Mouse (Mus musculus) midbrain, embryonic 11.5 days (tissue): ENCODE results near the gene Dennd5a. TPM values are rescaled to one million over a fixed set of nuclear protein-coding genes. Genes with fewer than 3 reads are reported as not detected.
A peak's percentile ranks its signal among the peaks of the same experiment; 100 is the strongest.

Source experiments
- ATAC-seq: fragments of 200-750 bp; cut with Nextera tagmentation; 2 replicates; pipeline ENCODE4 v1.8.0; 2017; ENCODE audit warnings: moderate TSS enrichment, moderate library complexity; ENCODE audit not compliant: low FRiP score
- DNase-seq: peaks from one replicate; pipeline ENCODE4 v3.0.0; 2015; ENCODE audit warnings: low spot score; ENCODE audit errors: missing footprints
- H3K27ac ChIP-seq: fragments of 300-500 bp; sonication (generic); 2 replicates; pipeline ENCODE4 v1.5.1; 2014; ENCODE audit warnings: low read depth, low read length
- H3K27me3 ChIP-seq: fragments of 300-500 bp; sonication (generic); 2 replicates; pipeline ENCODE4 v1.6.1; 2014; ENCODE audit warnings: mild to moderate bottlenecking, low read length, moderate library complexity, mixed read lengths; ENCODE audit not compliant: control insufficient read depth, insufficient read depth
- H3K36me3 ChIP-seq: fragments of 300-500 bp; sonication (generic); 2 replicates; pipeline ENCODE4 v1.6.1; 2014; ENCODE audit warnings: mild to moderate bottlenecking, low read length, moderate library complexity, mixed read lengths; ENCODE audit not compliant: control insufficient read depth, insufficient read depth
- H3K4me1 ChIP-seq: fragments of 300-500 bp; sonication (generic); 2 replicates; pipeline ENCODE4 v1.6.1; 2014; ENCODE audit warnings: low read length; ENCODE audit not compliant: control insufficient read depth, insufficient read depth
- H3K4me2 ChIP-seq: fragments of 300-500 bp; sonication (generic); 2 replicates; pipeline ENCODE4 v1.6.1; 2014; ENCODE audit warnings: mild to moderate bottlenecking, moderate library complexity
- H3K4me3 ChIP-seq: fragments of 300-500 bp; sonication (generic); 2 replicates; pipeline ENCODE4 v1.5.1; 2014; ENCODE audit warnings: low read depth, low read length
- H3K9ac ChIP-seq: fragments of 300-500 bp; sonication (generic); 2 replicates; pipeline ENCODE4 v1.6.1; 2014; ENCODE audit warnings: low read length
- H3K9me3 ChIP-seq: fragments of 300-500 bp; sonication (generic); 2 replicates; pipeline ENCODE4 v1.6.1; 2016; ENCODE audit warnings: low read length; ENCODE audit not compliant: control insufficient read depth
- WGBS: fragments of 180-500 bp; shearing (Covaris S2); extraction: QIAGEN DNeasy Blood & Tissue Kit; methylation state at CpG from one replicate; pipeline ENCODE4 v1.1.7; 2014; 5-methylcytosine and 5-hydroxymethylcytosine counted together
- polyA plus RNA-seq: library from polyadenylated mRNA; unstranded; fragments of >200 nt; fragmentation: Nextera tagmentation; extraction: Ambion mirVana; gene quantifications from 2 replicates; pipeline ENCODE4 v1.2.1, GENCODE M21; 2014

Dennd5a gene
- polyA plus RNA-seq, 1 experiment from 2014 or later, result 53.0 TPM

- WGBS, result 1% methylated on average over 51 of the region's 69 CpGs
- Histone ChIP-seq H3K9me3 (no peaks in the 10 kb centered on the region), H3K27me3 (peaks cover 16% of the 10 kb centered on the region), H3K4me2 (peak within 1 kb of the TSS; percentile 53), H3K4me3 (peak within 1 kb of the TSS; percentile 45), H3K27ac (no peak within 1 kb of the TSS; the same call in 1 of the 2 replicates), H3K4me1 (peaks cover 18% of the 10 kb centered on the region), H3K9ac (peak within 1 kb of the TSS; percentile 54), H3K36me3 (no peaks in the 10 kb centered on the region)
- ATAC-seq, result peak; percentile 86
- DNase-seq, result peak; percentile 95
These were observed 94.7 kb downstream of the Dennd5a start, which contains the start of gene Scube2 for GRCm38 (mm10) chr7:109865370-109866229. Gene Scube2 (minus strand): TSS chr7:109865679.

- DNase-seq (no peak), ATAC-seq (no peak)
- H3K27ac ChIP-seq, result no peak overlapping the region
- H3K27me3 ChIP-seq, result peaks cover 16% of the 10 kb centered on the region
- H3K9ac ChIP-seq, result no peak overlapping the region
- no peak overlapping the region for H3K4me3 ChIP-seq
- no peaks in the 10 kb centered on the region for H3K36me3 ChIP-seq
- peaks cover 18% of the 10 kb centered on the region for H3K4me1 ChIP-seq
- WGBS, result 20% methylated on average over 4 of the region's 4 CpGs
- H3K4me2 ChIP-seq, result no peak overlapping the region
- H3K9me3 ChIP-seq, result no peaks in the 10 kb centered on the region
These were observed 96.7 kb downstream of the Dennd5a start for GRCm38 (mm10) chr7:109863561-109863960.

GRCm38 (mm10) chr7:109860162-109860561, 100.1 kb downstream of the Dennd5a start:
- Histone ChIP-seq H3K27me3 (peaks cover 13% of the 10 kb centered on the region), H3K36me3 (no peaks in the 10 kb centered on the region), H3K9ac (no peak overlapping the region), H3K27ac (no peak overlapping the region), H3K4me1 (peaks cover 5% of the 10 kb centered on the region), H3K9me3 (no peaks in the 10 kb centered on the region), H3K4me2 (no peak overlapping the region), H3K4me3 (no peak overlapping the region)
- WGBS, result 90% methylated on average over 7 of the region's 7 CpGs
- no peak for DNase-seq
- ATAC-seq, result no peak

- Histone ChIP-seq H3K4me1 (peaks cover 2% of the 10 kb centered on the region; the same call in 1 of the 2 replicates), H3K36me3 (no peaks in the 10 kb centered on the region), H3K9me3 (no peaks in the 10 kb centered on the region), H3K27ac (no peak overlapping the region), H3K9ac (no peak overlapping the region), H3K27me3 (peaks cover 6% of the 10 kb centered on the region), H3K4me2 (no peak overlapping the region), H3K4me3 (no peak overlapping the region)
- 64% methylated on average over 6 of the region's 6 CpGs for WGBS
- ATAC-seq (no peak), DNase-seq (no peak)
These were observed 100.9 kb downstream of the Dennd5a start for GRCm38 (mm10) chr7:109859354-109859753.

GRCm38 (mm10) chr7:109852752-109853212, 107.5 kb downstream of the Dennd5a start:
- Histone ChIP-seq H3K27ac (no peak overlapping the region), H3K4me3 (no peak overlapping the region), H3K27me3 (0 out of 2 replicates have a peak, but pooled peaks cover 2% of the 10 kb centered on the region), H3K9ac (no peak overlapping the region), H3K4me2 (no peak overlapping the region), H3K36me3 (no peaks in the 10 kb centered on the region), H3K4me1 (peaks cover 23% of the 10 kb centered on the region), H3K9me3 (no peaks in the 10 kb centered on the region)
- 61% methylated on average over 7 of the region's 7 CpGs for WGBS
- ATAC-seq, result no peak
- DNase-seq, result no peak

GRCm38 (mm10) chr7:109852017-109852416, 108.3 kb downstream of the Dennd5a start:
- no peak for ATAC-seq
- no peak overlapping the region for H3K4me3 ChIP-seq
- no peak overlapping the region for H3K4me2 ChIP-seq
- H3K9me3 ChIP-seq, result no peaks in the 10 kb centered on the region
- WGBS, result 69% methylated on average over 7 of the region's 7 CpGs
- no peak overlapping the region for H3K9ac ChIP-seq
- H3K27ac ChIP-seq, result no peak overlapping the region
- no peak for DNase-seq
- H3K36me3 ChIP-seq, result no peaks in the 10 kb centered on the region
- peaks cover 23% of the 10 kb centered on the region for H3K4me1 ChIP-seq
- 0 out of 2 replicates have a peak, but pooled peaks cover 2% of the 10 kb centered on the region for H3K27me3 ChIP-seq

- Histone ChIP-seq H3K27ac (no peak overlapping the region), H3K27me3 (0 out of 2 replicates have a peak, but pooled peaks cover 2% of the 10 kb centered on the region), H3K9ac (no peak overlapping the region), H3K9me3 (no peaks in the 10 kb centered on the region), H3K4me3 (no peak overlapping the region), H3K36me3 (no peaks in the 10 kb centered on the region), H3K4me2 (no peak overlapping the region), H3K4me1 (peaks cover 23% of the 10 kb centered on the region)
- peak; percentile 94 for DNase-seq
- 34% methylated on average over 3 of the region's 3 CpGs for WGBS
- ATAC-seq, result peak; percentile 43; the same call in 1 of the 2 replicates
These were observed 109.7 kb downstream of the Dennd5a start for GRCm38 (mm10) chr7:109850531-109850930.

GRCm38 (mm10) chr7:109849750-109850434, 110.4 kb downstream of the Dennd5a start:
- Histone ChIP-seq H3K4me2 (peak overlapping the region; percentile 19; the same call in 1 of the 2 replicates), H3K4me3 (no peak overlapping the region), H3K27ac (peak overlapping the region; percentile 41; the same call in 1 of the 2 replicates), H3K36me3 (no peaks in the 10 kb centered on the region), H3K27me3 (0 out of 2 replicates have a peak, but pooled peaks cover 2% of the 10 kb centered on the region), H3K4me1 (peaks cover 23% of the 10 kb centered on the region), H3K9ac (0 out of 2 replicates have a peak overlapping the region, but pooled peaks have one; percentile 36), H3K9me3 (no peaks in the 10 kb centered on the region)
- ATAC-seq, result peak; percentile 87
- 23% methylated on average over 8 of the region's 8 CpGs for WGBS
- DNase-seq, result peak; percentile 89
